Mouse (Mus musculus): ENCODE results near the gene Olfr1386. TPM values are rescaled to one million over a fixed set of nuclear protein-coding genes. Genes with fewer than 3 reads are reported as not detected.
A peak's percentile ranks its signal among the peaks of the same experiment; 100 is the strongest.
"Not testable (repeated sequence)": the region's sequence is repeated elsewhere in the genome, so short reads cannot be mapped to it uniquely, and the experiment has no call there.

Olfr1386 gene
- total RNA-seq (2015) = not detected in 2 replicates
- not detected in 2 replicates for total RNA-seq (2017)

GRCm38 (mm10) chr11:49464746-49465145 is at the start of gene Olfr1386:
Gene Olfr1386 (plus strand): TSS chr11:49465046.
- not testable (repeated sequence) for ATAC-seq (replicated peaks; ENCODE audit: poor library complexity)

GRCm38 (mm10) chr11:49422767-49423166 is 42.1 kb upstream of the Olfr1386 start, which contains the start of gene Olfr1389:
Gene Olfr1389 (plus strand): TSS chr11:49423067.
- no peak for ATAC-seq (replicated peaks; ENCODE audit: poor library complexity)

GRCm38 (mm10) chr11:49425257-49425927 is 39.5 kb upstream of the Olfr1386 start:
- ATAC-seq (replicated peaks; ENCODE audit: poor library complexity) = peak; percentile 96

- no peak for ATAC-seq (replicated peaks; ENCODE audit: poor library complexity)
These were observed 35.2 kb upstream of the Olfr1386 start for GRCm38 (mm10) chr11:49429641-49430040.

- no peak for ATAC-seq (replicated peaks; ENCODE audit: poor library complexity)
These were observed 28.4 kb upstream of the Olfr1386 start, which contains the start of gene Olfr1388 for GRCm38 (mm10) chr11:49436411-49436810. Gene Olfr1388 (plus strand): TSS chr11:49436624.

GRCm38 (mm10) chr11:49455043-49455442 is 9.8 kb upstream of the Olfr1386 start, which contains the start of gene Olfr1387:
Gene Olfr1387 (plus strand): TSS chr11:49455343.
- no peak for ATAC-seq (replicated peaks; ENCODE audit: poor library complexity)

- no peak for ATAC-seq (replicated peaks; ENCODE audit: poor library complexity)
These were observed 21.1 kb downstream of the Olfr1386 start for GRCm38 (mm10) chr11:49485973-49486372.

- not testable (repeated sequence) for ATAC-seq (replicated peaks; ENCODE audit: poor library complexity)
These were observed 23.9 kb downstream of the Olfr1386 start, which contains the start of gene Olfr1385 for GRCm38 (mm10) chr11:49488770-49489169. Gene Olfr1385 (plus strand): TSS chr11:49489070.

GRCm38 (mm10) chr11:49518086-49518485 is 53.2 kb downstream of the Olfr1386 start:
- ATAC-seq (replicated peaks; ENCODE audit: poor library complexity) = no peak

GRCm38 (mm10) chr11:49519348-49519747 is 54.5 kb downstream of the Olfr1386 start, which contains the start of gene Olfr1383:
Gene Olfr1383 (plus strand): TSS chr11:49519648.
- no peak for ATAC-seq (replicated peaks; ENCODE audit: poor library complexity)

Other genes with a start within 250 kb of the Olfr1386 start
- 36.3 and 40.9 TPM in 2 replicates for gene Mgat1, start 220.9 kb upstream of the Olfr1386 start, total RNA-seq (2015)
- 54.2 and 61.9 TPM in 2 replicates for gene Mgat1, start 220.9 kb upstream of the Olfr1386 start, total RNA-seq (2017)
- gene Olfr1393, start 186.7 kb upstream of the Olfr1386 start, total RNA-seq (2015) = 0.05 TPM in 2 replicates
- not detected in 2 replicates for gene Olfr1393, start 186.7 kb upstream of the Olfr1386 start, total RNA-seq (2017)
- gene Olfr1392, start 179.8 kb upstream of the Olfr1386 start, total RNA-seq (2015) = not detected in 2 replicates
- gene Olfr1392, start 179.8 kb upstream of the Olfr1386 start, total RNA-seq (2017) = not detected in 2 replicates
- not detected in 2 replicates for gene Olfr10, start 160.3 kb upstream of the Olfr1386 start, total RNA-seq (2015)
- not detected in 2 replicates for gene Olfr10, start 160.3 kb upstream of the Olfr1386 start, total RNA-seq (2017)
- gene Olfr1391, start 142.3 kb upstream of the Olfr1386 start, total RNA-seq (2015) = not detected in 2 replicates
- not detected in 2 replicates for gene Olfr1391, start 142.3 kb upstream of the Olfr1386 start, total RNA-seq (2017)
- not detected in 2 replicates for gene Olfr1390, start 129.9 kb upstream of the Olfr1386 start, total RNA-seq (2015)
- not detected in 2 replicates for gene Olfr1390, start 129.9 kb upstream of the Olfr1386 start, total RNA-seq (2017)
- gene Olfr1389, start 42.0 kb upstream of the Olfr1386 start, total RNA-seq (2015) = not detected in 2 replicates
- gene Olfr1389, start 42.0 kb upstream of the Olfr1386 start, total RNA-seq (2017) = not detected in 2 replicates
- 0.05 TPM in 1 of 2 replicates, not detected in the other for gene Olfr1388, start 28.4 kb upstream of the Olfr1386 start, total RNA-seq (2015)
- gene Olfr1388, start 28.4 kb upstream of the Olfr1386 start, total RNA-seq (2017) = 0.07 and 0.17 TPM in 2 replicates
- gene Olfr1387, start 9.7 kb upstream of the Olfr1386 start, total RNA-seq (2015) = not detected in 2 replicates
- gene Olfr1387, start 9.7 kb upstream of the Olfr1386 start, total RNA-seq (2017) = not detected in 2 replicates
- gene Olfr1385, start 24.0 kb downstream of the Olfr1386 start, total RNA-seq (2015) = 0.10 TPM in 1 of 2 replicates, not detected in the other
- 0.17 TPM in 1 of 2 replicates, not detected in the other for gene Olfr1385, start 24.0 kb downstream of the Olfr1386 start, total RNA-seq (2017)
- not detected in 2 replicates for gene Olfr1384, start 41.7 kb downstream of the Olfr1386 start, total RNA-seq (2015)
- not detected in 2 replicates for gene Olfr1384, start 41.7 kb downstream of the Olfr1386 start, total RNA-seq (2017)
- not detected in 2 replicates for gene Olfr1383, start 54.6 kb downstream of the Olfr1386 start, total RNA-seq (2015)
- not detected in 2 replicates for gene Olfr1383, start 54.6 kb downstream of the Olfr1386 start, total RNA-seq (2017)
- not detected in 2 replicates for gene Olfr1382, start 63.2 kb downstream of the Olfr1386 start, total RNA-seq (2015)
- not detected in 2 replicates for gene Olfr1382, start 63.2 kb downstream of the Olfr1386 start, total RNA-seq (2017)
- gene Olfr1381, start 78.4 kb downstream of the Olfr1386 start, total RNA-seq (2015) = not detected in 2 replicates
- gene Olfr1381, start 78.4 kb downstream of the Olfr1386 start, total RNA-seq (2017) = not detected in 2 replicates
- gene Olfr1380, start 91.8 kb downstream of the Olfr1386 start, total RNA-seq (2015) = not detected in 2 replicates
- not detected in 2 replicates for gene Olfr1380, start 91.8 kb downstream of the Olfr1386 start, total RNA-seq (2017)
- gene Flt4, start 144.2 kb downstream of the Olfr1386 start, total RNA-seq (2015) = 0.02 and 0.07 TPM in 2 replicates
- 0.17 and 0.24 TPM in 2 replicates for gene Flt4, start 144.2 kb downstream of the Olfr1386 start, total RNA-seq (2017)
- not detected in 2 replicates for gene Scgb3a1, start 198.6 kb downstream of the Olfr1386 start, total RNA-seq (2015)
- not detected in 2 replicates for gene Scgb3a1, start 198.6 kb downstream of the Olfr1386 start, total RNA-seq (2017)
- gene Cnot6, start 247.7 kb downstream of the Olfr1386 start, total RNA-seq (2015) = 78.8 and 89.8 TPM in 2 replicates
- 52.2 and 59.1 TPM in 2 replicates for gene Cnot6, start 247.7 kb downstream of the Olfr1386 start, total RNA-seq (2017)

All from megakaryocyte progenitor cell, adult 5-6 weeks (primary cell).